Mouse (Mus musculus) stomach, postnatal 0 days (tissue): ENCODE data around the gene Oit1. TPM values are rescaled to one million over a fixed set of nuclear protein-coding genes. Genes with fewer than 3 reads are reported as not detected.
A peak's percentile ranks its signal among the peaks of the same experiment; 100 is the strongest.

ENCODE experiments used
- ATAC-seq: fragments of 200-750 bp; cut with Nextera tagmentation; 2 replicates; pipeline ENCODE4 v1.8.0; 2017; ENCODE audit not compliant: low FRiP score, low TSS enrichment
- DNase-seq: peaks from one replicate; pipeline ENCODE4 v3.0.0-alpha.2; 2016; ENCODE audit warnings: low spot score
- H3K27ac ChIP-seq: fragments of 300-500 bp; sonication (generic); replicated peaks from 2 replicates; pipeline ENCODE4 v1.5.1; 2014; ENCODE audit warnings: mild to moderate bottlenecking, control low read depth
- H3K27me3 ChIP-seq: fragments of 300-500 bp; sonication (generic); 2 replicates; pipeline ENCODE4 v1.6.1; 2014; ENCODE audit warnings: low read length; ENCODE audit not compliant: control insufficient read depth, insufficient read depth
- H3K36me3 ChIP-seq: fragments of 300-500 bp; sonication (generic); 2 replicates; pipeline ENCODE4 v1.6.1; 2014; ENCODE audit warnings: low read length, mixed read lengths; ENCODE audit not compliant: control insufficient read depth, insufficient read depth
- H3K4me1 ChIP-seq: fragments of 300-500 bp; sonication (generic); replicated peaks from 2 replicates; pipeline ENCODE4 v1.6.1; 2014; ENCODE audit warnings: antibody characterized with exemption; ENCODE audit not compliant: control insufficient read depth, insufficient read depth
- H3K4me2 ChIP-seq: fragments of 300-500 bp; sonication (generic); replicated peaks from 2 replicates; pipeline ENCODE4 v1.6.1; 2014; ENCODE audit warnings: low read depth, mild to moderate bottlenecking, control low read depth, moderate library complexity
- H3K4me3 ChIP-seq: fragments of 300-500 bp; sonication (generic); 2 replicates; pipeline ENCODE4 v1.5.1; 2014; ENCODE audit warnings: low read depth, low read length, control low read depth
- H3K9ac ChIP-seq: fragments of 300-500 bp; sonication (generic); 2 replicates; pipeline ENCODE4 v1.6.1; 2014; ENCODE audit warnings: mild to moderate bottlenecking, low read length, control low read depth, mixed read lengths
- H3K9me3 ChIP-seq: fragments of 300-500 bp; sonication (generic); 2 replicates; pipeline ENCODE4 v1.6.1; 2016; ENCODE audit warnings: low read length; ENCODE audit not compliant: control insufficient read depth
- CTCF ChIP-seq: IDR thresholded peaks from 2 replicates; pipeline ENCODE4 v1.5.1; 2016; ENCODE audit warnings: antibody characterized with exemption, low read depth, mild to moderate bottlenecking, moderate library complexity
- EP300 ChIP-seq: optimal IDR thresholded peaks from 2 replicates; pipeline ENCODE3; 2016; ENCODE audit warnings: antibody characterized with exemption
- WGBS: fragments of 180-500 bp; shearing (Covaris S2); extraction: QIAGEN DNeasy Blood & Tissue Kit; methylation state at CpG from one replicate; pipeline ENCODE4 v1.1.7; 2014; 5-methylcytosine and 5-hydroxymethylcytosine counted together
- polyA plus RNA-seq: library from polyadenylated mRNA; unstranded; fragments of >200 nt; fragmentation: Nextera tagmentation; extraction: Ambion mirVana; gene quantifications from 2 replicates; pipeline ENCODE4 v1.2.1, GENCODE M21; 2015

Oit1 gene
- polyA plus RNA-seq, 1 experiment from 2014 or later: 57.9 TPM

GRCm38 (mm10) chr14:8320528-8320927 is 58.0 kb downstream of the Oit1 start:
- H3K27ac ChIP-seq: no peak overlapping the region
- ATAC-seq: no peak
- WGBS: 74% methylated on average over 3 of the region's 3 CpGs
- H3K9ac ChIP-seq: no peak overlapping the region
- TF ChIP-seq EP300: no peak
- no peak for TF ChIP-seq CTCF
- DNase-seq: no peak
- no peaks in the 10 kb centered on the region for H3K9me3 ChIP-seq
- H3K36me3 ChIP-seq: no peaks in the 10 kb centered on the region
- H3K4me2 ChIP-seq: no peak overlapping the region
- H3K4me3 ChIP-seq: no peak overlapping the region
- no peaks in the 10 kb centered on the region for H3K4me1 ChIP-seq
- peaks cover 4% of the 10 kb centered on the region; the same call in 1 of the 2 replicates for H3K27me3 ChIP-seq

- DNase-seq: no peak
- Histone ChIP-seq H3K9me3 (no peaks in the 10 kb centered on the region), H3K9ac (no peak within 1 kb of the TSS), H3K4me1 (no peaks in the 10 kb centered on the region), H3K4me3 (peak within 1 kb of the TSS; percentile 8; the same call in 1 of the 2 replicates), H3K4me2 (peak within 1 kb of the TSS; percentile 33), H3K27me3 (peaks cover 4% of the 10 kb centered on the region; the same call in 1 of the 2 replicates), H3K36me3 (no peaks in the 10 kb centered on the region), H3K27ac (no peak within 1 kb of the TSS)
- TF ChIP-seq CTCF (no peak), EP300 (no peak)
- WGBS: 9% methylated on average over 41 of the region's 41 CpGs
- ATAC-seq: peak; percentile 60; the same call in 1 of the 2 replicates
Observed at GRCm38 (mm10) chr14:8317194-8318097, 61.1 kb downstream of the Oit1 start, which contains the start of gene Fam107a. Gene Fam107a, minus strand, starts transcription at chr14:8318023.

- H3K27ac ChIP-seq: no peak overlapping the region
- no peak for DNase-seq
- H3K27me3 ChIP-seq: peaks cover 4% of the 10 kb centered on the region; the same call in 1 of the 2 replicates
- H3K4me1 ChIP-seq: no peaks in the 10 kb centered on the region
- no peak for ATAC-seq
- TF ChIP-seq EP300: no peak
- no peak for TF ChIP-seq CTCF
- no peaks in the 10 kb centered on the region for H3K36me3 ChIP-seq
- H3K9me3 ChIP-seq: no peaks in the 10 kb centered on the region
- no peak overlapping the region for H3K9ac ChIP-seq
- peak overlapping the region; percentile 33 for H3K4me2 ChIP-seq
- H3K4me3 ChIP-seq: peak overlapping the region; percentile 8; the same call in 1 of the 2 replicates
- 5% methylated on average over 23 of the region's 23 CpGs for WGBS
Observed at GRCm38 (mm10) chr14:8316366-8317193, 62.0 kb downstream of the Oit1 start.

- 86% methylated on average over 6 of the region's 6 CpGs for WGBS
- no peaks in the 10 kb centered on the region for H3K9me3 ChIP-seq
- H3K4me1 ChIP-seq: no peaks in the 10 kb centered on the region
- H3K4me2 ChIP-seq: no peak overlapping the region
- H3K27ac ChIP-seq: no peak overlapping the region
- no peak overlapping the region for H3K4me3 ChIP-seq
- no peak for ATAC-seq
- DNase-seq: no peak
- no peaks in the 10 kb centered on the region for H3K36me3 ChIP-seq
- no peak for TF ChIP-seq CTCF
- no peak for TF ChIP-seq EP300
- H3K27me3 ChIP-seq: peaks cover 4% of the 10 kb centered on the region; the same call in 1 of the 2 replicates
- no peak overlapping the region for H3K9ac ChIP-seq
Observed at GRCm38 (mm10) chr14:8315169-8315568, 63.4 kb downstream of the Oit1 start.

GRCm38 (mm10) chr14:8314536-8314935 is 64.0 kb downstream of the Oit1 start:
- H3K36me3 ChIP-seq: no peaks in the 10 kb centered on the region
- TF ChIP-seq CTCF (peak; percentile 67), EP300 (no peak)
- peaks cover 4% of the 10 kb centered on the region; the same call in 1 of the 2 replicates for H3K27me3 ChIP-seq
- no peak overlapping the region for H3K4me3 ChIP-seq
- no peak overlapping the region for H3K9ac ChIP-seq
- no peak overlapping the region for H3K4me2 ChIP-seq
- no peaks in the 10 kb centered on the region for H3K4me1 ChIP-seq
- ATAC-seq (no peak), DNase-seq (peak; percentile 32)
- no peaks in the 10 kb centered on the region for H3K9me3 ChIP-seq
- WGBS: 23% methylated on average over 3 of the region's 3 CpGs
- no peak overlapping the region for H3K27ac ChIP-seq
